Mouse (Mus musculus) adrenal gland, adult 18-20 months (tissue): ENCODE measurements around the gene Kat14. TPM values are rescaled to one million over a fixed set of nuclear protein-coding genes. Genes with fewer than 3 reads are reported as not detected.
A peak's percentile ranks its signal among the peaks of the same experiment; 100 is the strongest.
"Not testable (repeated sequence)": the region's sequence is repeated elsewhere in the genome, so short reads cannot be mapped to it uniquely, and the experiment has no call there.

ENCODE experiments used
- DNase-seq, 2 experiments: peaks; one replicate each; pipeline ENCODE4 v3.0.0; 2021 to 2022; ENCODE audit warnings: low spot score in 2 of 2
- long read RNA-seq, 2 experiments: library from polyadenylated mRNA; stranded (forward); transcript quantifications; one replicate each; pipeline ENCODE4 v2.0.0; 2021
- total RNA-seq, 2 experiments: library from RNA; stranded (reverse); gene quantifications; 1 replicate in 1 of 2; 2 replicates in 1 of 2; pipeline ENCODE4 v1.2.3; 2021

The Kat14 gene
- 10 to 100 TPM; 21.9 to 23.1 TPM for total RNA-seq
- long read RNA-seq, experiment 1, transcript Kat14-201 (11 exons, 3,801 nt), result major isoform, 21 of 27 reads
- long read RNA-seq, experiment 1, partial matches to known transcripts, result 0 of 27 reads
- long read RNA-seq, experiment 1, other reads (novel, unspliced or antisense), result 5 of 27 reads
- long read RNA-seq, experiment 2, transcript Kat14-201 (11 exons, 3,801 nt), result major isoform, 27 of 40 reads
- long read RNA-seq, experiment 2, partial matches to known transcripts, result 9 of 40 reads
- long read RNA-seq, experiment 2, other reads (novel, unspliced or antisense), result 2 of 40 reads

GRCm38 (mm10) chr2:144368400-144369019 is at the start of gene Kat14, which contains the start of gene Pet117:
Gene Kat14 (plus strand): TSS chr2:144368983.
Gene Pet117 (plus strand): TSS chr2:144368996.
- peak; percentile 91 to 94 for DNase-seq

DNA sequence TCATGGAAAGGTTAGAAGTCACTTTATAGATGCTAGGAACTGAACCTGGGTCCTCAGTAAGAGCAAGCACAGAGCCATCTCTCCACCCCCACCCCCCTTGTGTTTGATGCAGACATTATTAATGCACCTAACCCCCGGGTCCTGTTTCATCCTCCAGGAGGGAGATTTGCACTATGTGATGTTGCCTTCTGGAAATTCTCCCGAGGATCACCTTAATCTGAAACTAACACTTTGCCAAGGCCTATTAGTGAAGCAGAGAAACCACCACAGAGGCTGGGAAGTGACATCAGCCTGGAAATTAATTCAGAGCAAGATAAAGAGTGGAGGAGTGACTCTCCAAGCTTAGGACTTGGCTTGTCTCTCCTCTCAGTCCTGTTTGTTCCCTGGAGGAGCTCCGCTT is 44.6 kb upstream of the Kat14 start:
- no peak for DNase-seq

- DNase-seq, result no peak
These were observed 39.3 kb upstream of the Kat14 start for GRCm38 (mm10) chr2:144329451-144329850.

DNA sequence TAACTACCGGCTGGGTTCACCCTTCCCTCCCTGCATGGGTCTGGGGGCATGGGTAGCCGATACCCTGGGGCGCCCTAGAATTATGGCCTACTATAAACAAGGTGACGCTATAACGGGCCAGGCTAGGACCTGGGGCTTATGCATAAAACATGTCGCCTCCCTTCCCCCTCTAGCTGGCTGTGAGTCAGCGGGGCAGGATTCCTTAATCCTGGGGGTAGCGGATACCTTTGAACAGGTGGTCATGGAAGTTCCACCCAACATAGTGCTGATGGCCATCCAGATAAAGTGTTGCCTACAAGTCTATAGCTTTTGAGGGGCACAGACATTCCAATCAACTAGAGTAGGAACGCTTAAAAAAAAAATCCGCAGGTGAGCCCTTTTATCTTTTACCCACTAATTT is 38.8 kb upstream of the Kat14 start:
- no peak for DNase-seq

- peak; percentile 8 to 19 for DNase-seq
These were observed 38.3 kb upstream of the Kat14 start for GRCm38 (mm10) chr2:144330352-144330959.

- DNase-seq, result peak in 1 of 2 experiments; percentile 28
These were observed 37.8 kb upstream of the Kat14 start for GRCm38 (mm10) chr2:144330960-144331371.

DNA sequence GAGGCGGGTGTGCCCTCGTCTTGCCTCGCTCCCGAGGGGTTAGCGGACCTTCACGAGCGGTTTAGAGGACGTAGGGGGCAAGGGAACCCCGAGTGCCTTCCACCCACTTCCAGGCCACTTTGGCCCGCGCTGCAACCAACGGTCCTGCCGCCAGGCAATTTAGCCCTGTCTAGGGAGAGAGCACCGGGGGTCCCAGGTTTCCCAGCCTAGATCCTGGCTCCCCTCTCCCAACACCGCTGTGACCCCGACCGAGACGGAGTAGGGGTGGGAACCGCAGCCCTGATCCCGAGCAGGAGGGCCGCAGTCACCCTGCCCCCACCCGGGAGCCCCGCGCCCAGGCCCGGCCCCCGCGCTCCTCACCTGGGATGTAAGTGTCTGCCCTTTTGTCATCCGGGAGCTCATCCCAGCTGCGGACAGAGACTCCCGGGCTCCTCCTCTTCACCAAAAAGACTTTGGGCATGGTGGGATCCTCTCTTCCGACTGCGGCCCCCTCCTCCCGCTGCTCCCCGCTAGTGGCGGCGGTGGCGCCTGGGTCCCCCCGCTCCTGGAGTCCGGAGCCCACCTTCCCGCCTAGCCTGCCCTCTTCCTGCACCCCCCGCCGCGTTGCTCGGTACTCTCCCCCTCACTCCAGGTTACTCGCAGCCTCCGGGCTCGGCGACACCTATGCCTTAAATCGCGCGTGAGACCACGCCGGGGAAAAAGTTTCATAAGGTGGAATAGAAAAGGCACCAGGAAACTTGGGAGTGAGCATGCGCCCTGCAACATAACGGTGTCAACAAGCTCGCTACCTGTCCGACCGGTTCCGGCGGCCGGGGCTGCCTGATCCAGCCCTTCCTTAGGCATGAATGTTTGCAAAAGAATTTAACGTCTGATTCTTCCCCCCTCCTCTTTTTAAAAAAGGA is 37.1 kb upstream of the Kat14 start, which contains the start of gene Ovol2:
Gene Ovol2, minus strand, starts transcription at position 746 of the 902 bp plus-strand sequence.
- DNase-seq, result peak in 1 of 2 experiments; percentile 19

- no peak for DNase-seq
These were observed 36.3 kb upstream of the Kat14 start for GRCm38 (mm10) chr2:144332486-144332885.

- peak in 1 of 2 experiments; percentile 6 for DNase-seq
These were observed 35.5 kb upstream of the Kat14 start for GRCm38 (mm10) chr2:144333138-144333842.

- DNase-seq, result no peak
These were observed 31.6 kb upstream of the Kat14 start for GRCm38 (mm10) chr2:144337230-144337629.

- DNase-seq, result no peak
These were observed 31.1 kb upstream of the Kat14 start for GRCm38 (mm10) chr2:144337701-144338100.

DNA sequence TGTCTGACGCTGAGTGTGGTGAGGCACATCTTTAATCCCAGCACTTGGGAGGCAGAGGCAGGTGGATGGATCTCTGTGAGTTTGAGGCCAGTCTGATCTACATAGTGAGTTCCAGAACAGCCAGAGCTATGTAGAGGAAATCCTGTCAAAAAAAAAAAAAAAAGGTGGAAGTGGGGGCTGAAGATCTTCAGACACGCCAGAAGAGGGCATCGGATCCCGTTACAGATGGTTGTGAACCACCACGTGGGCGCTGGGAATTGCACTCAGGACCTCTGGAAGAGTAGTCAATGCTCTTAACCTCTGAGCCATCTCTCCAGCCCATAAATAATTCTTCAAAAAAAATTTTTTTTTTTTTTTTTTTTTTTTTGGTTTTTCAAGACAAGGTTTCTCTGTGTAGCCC is 30.6 kb upstream of the Kat14 start:
- DNase-seq, result not testable (repeated sequence)

GRCm38 (mm10) chr2:144343158-144343557 is 25.6 kb upstream of the Kat14 start:
- DNase-seq, result no peak

- DNase-seq, result no peak
These were observed 20.3 kb upstream of the Kat14 start for GRCm38 (mm10) chr2:144348525-144348924.

- DNase-seq, result no peak
These were observed 15.9 kb upstream of the Kat14 start for GRCm38 (mm10) chr2:144352843-144353242.

GRCm38 (mm10) chr2:144369020-144369421 is 238 bp downstream of the Kat14 start:
- DNase-seq, result peak in 1 of 2 experiments; percentile 81

DNA sequence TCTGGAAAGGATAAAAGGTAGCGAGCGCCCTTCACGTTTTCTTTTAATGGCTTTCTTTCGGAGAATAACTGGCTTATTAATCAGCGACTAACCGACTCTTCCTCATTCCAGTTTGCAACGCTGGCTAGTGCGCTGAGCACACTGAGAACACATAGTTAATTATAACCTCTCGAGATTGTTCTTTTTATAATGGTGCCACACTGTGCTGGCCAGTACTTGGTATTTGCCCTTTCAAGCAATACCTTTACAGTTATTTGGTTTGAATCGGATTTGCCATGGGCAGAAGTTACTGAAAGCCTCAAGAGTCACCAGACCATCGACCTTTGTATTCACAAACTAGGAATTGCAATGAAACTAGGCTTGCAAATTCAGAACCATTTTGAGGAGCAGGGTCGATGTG is 728 bp downstream of the Kat14 start:
- DNase-seq, result no peak

DNA sequence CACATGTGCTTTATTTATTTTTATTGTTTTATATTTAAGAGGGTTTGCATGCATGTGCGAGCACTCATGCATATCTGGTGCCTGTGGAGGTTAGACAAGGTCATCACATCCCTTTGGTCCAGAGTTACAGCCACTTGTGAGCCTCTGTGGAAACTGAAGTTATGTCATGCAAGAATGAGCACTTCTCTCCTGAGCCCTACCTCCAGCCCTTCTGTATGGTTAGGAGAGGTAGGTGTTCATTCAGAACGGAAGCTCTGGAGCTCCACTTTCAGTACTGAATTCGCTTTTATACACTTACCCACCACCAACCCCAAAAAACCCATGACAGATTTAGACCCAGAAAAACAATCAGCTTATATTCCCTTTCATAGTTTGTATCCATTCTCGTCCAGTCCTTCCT is 2.8 kb downstream of the Kat14 start:
- DNase-seq, result no peak

DNA sequence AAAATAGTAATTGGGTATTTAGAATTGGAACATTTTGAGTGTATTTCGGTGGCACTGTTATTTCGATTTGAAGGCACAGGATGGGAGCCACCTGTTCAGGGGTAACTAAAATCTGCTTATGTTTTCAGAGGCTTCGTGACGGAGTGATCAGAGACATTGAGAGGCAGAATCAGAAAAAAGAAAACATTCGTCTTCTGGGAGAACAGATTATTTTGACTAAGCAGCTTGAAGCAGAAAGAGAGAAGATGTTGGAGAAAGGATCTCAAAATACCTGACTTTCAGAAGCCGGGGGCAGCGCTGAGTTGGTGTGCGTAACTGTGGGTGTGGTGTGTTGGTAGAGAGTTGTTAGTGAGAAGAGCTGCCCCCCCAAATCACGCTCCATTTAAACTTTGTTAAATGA is 4.3 kb downstream of the Kat14 start:
- no peak for DNase-seq

DNA sequence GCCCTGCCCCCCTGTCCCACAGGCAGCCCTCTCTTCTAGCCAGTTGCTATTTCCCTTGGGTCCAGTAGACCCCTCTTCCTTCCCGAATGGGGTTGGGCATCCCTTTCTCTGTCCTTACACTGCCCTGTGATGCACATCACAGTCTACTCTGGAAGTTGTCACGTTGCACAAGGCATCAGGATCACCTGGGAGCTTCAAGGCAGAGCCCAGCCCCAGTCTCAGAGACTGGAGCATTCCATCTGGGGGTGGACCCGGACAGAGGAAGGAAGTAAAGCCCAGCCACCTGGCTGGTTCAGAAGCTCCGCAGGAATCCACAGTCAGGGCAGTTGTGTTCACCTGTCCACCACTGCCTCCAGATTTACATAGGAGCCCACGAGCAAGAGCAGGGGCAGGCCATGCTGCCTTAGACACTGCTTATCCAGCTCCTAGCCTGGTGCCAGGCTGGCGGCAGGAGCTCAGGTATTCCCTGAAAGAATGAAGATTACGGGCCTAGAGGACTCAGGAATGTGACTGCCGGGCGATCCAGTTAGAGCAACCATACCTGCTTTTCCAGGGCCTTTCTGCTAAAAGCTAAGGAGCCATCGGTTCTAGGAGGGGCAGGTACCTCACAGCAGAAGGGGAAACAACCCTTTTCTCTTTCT is 6.4 kb downstream of the Kat14 start:
- no peak for DNase-seq
